Mouse (Mus musculus) liver, embryonic 13.5 days (tissue): Measurements from ENCODE around the gene Hsh2d. TPM values are rescaled to one million over a fixed set of nuclear protein-coding genes. Genes with fewer than 3 reads are reported as not detected.

Experiments used
- ATAC-seq: fragments of 200-750 bp; cut with Nextera tagmentation; 2 replicates; pipeline ENCODE4 v1.8.0; 2017; ENCODE audit warnings: low read depth, mild to moderate bottlenecking, moderate number of reproducible peaks, moderate library complexity
- DNase-seq: peaks from one replicate; pipeline ENCODE4 v3.0.0; 2022
- H3K27ac ChIP-seq: fragments of 300-500 bp; sonication (generic); 2 replicates; pipeline ENCODE4 v1.5.1; 2015; ENCODE audit warnings: moderate library complexity, mild to moderate bottlenecking, inconsistent platforms
- H3K27me3 ChIP-seq: fragments of 300-500 bp; sonication (generic); 2 replicates; pipeline ENCODE4 v1.6.1; 2015; ENCODE audit warnings: mild to moderate bottlenecking, inconsistent platforms
- H3K36me3 ChIP-seq: fragments of 300-500 bp; sonication (generic); 2 replicates; pipeline ENCODE4 v1.6.1; 2015; ENCODE audit warnings: mild to moderate bottlenecking, inconsistent platforms
- H3K4me1 ChIP-seq: fragments of 300-500 bp; sonication (generic); replicated peaks from 2 replicates; pipeline ENCODE4 v1.6.1; 2015; ENCODE audit warnings: inconsistent platforms
- H3K4me2 ChIP-seq: fragments of 300-500 bp; sonication (generic); 2 replicates; pipeline ENCODE4 v1.6.1; 2015; ENCODE audit warnings: inconsistent platforms, mild to moderate bottlenecking, moderate library complexity
- H3K4me3 ChIP-seq: fragments of 300-500 bp; sonication (generic); replicated peaks from 2 replicates; pipeline ENCODE4 v1.5.1; 2015; ENCODE audit warnings: mild to moderate bottlenecking, inconsistent platforms
- H3K9ac ChIP-seq: fragments of 300-500 bp; sonication (generic); 2 replicates; pipeline ENCODE4 v1.6.1; 2015; ENCODE audit warnings: mild to moderate bottlenecking, inconsistent platforms
- H3K9me3 ChIP-seq: fragments of 300-500 bp; sonication (generic); replicated peaks from 2 replicates; pipeline ENCODE4 v1.6.1; 2016; ENCODE audit warnings: inconsistent platforms
- WGBS: fragments of 180-500 bp; shearing (Covaris S2); methylation state at CpG from one replicate; pipeline ENCODE4 v1.1.7; 2015; ENCODE audit not compliant: insufficient replicate concordance; 5-methylcytosine and 5-hydroxymethylcytosine counted together
- polyA plus RNA-seq: library from polyadenylated mRNA; unstranded; fragments of >200 nt; fragmentation: Nextera tagmentation; extraction: Ambion mirVana; gene quantifications from 2 replicates; pipeline ENCODE4 v1.2.1, GENCODE M21; 2015

The Hsh2d gene
- polyA plus RNA-seq, 1 experiment from 2014 or later: 0.29 TPM

DNA sequence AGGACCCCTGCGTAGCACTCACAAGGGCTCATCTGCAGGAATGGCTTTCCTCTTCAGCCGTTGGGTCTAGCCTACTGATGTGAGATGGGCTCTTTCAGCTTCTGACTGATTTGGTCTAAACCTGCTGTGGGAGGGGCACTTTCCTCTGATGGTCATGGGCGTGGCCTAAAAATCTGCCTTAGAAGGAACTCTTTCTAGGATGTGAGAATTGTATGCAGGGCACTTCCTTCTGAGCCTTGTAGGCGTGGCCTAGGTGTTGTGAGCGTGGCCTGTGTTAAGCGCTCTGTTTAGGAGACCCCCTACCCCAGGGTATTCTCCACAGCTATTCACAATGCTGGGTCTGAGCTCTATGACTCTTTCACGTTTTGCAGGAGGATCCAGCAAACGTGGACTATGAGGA, 8.6 kb downstream of the Hsh2d start:
- Histone ChIP-seq H3K4me1 (no peaks in the 10 kb centered on the region), H3K9ac (no peak overlapping the region), H3K4me3 (no peak overlapping the region), H3K27ac (no peak overlapping the region), H3K9me3 (peaks cover 7% of the 10 kb centered on the region; the same call in 1 of the 2 replicates), H3K4me2 (no peak overlapping the region), H3K27me3 (no peaks in the 10 kb centered on the region), H3K36me3 (no peaks in the 10 kb centered on the region)
- WGBS: 48% methylated on average over 8 of the region's 8 CpGs
- ATAC-seq (no peak), DNase-seq (no peak)

DNA sequence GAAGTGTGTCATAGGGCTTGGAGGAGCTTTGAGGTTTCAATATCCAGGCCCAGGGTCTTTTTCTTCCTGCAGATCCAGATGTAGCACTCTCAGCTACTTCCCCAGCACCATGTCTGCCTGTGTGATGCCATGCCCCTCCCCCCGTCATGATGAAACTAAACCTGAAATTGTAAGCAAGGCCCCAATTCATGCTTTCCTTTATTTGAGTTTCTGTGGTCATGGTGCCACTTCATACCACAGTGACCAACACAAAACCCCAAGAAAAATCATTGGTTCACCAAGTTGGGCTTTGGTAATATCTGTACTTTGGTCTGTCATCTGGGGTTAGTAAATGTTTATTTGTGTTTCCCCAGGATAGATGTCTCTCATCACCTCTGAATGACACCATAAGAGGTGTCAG, 19.1 kb downstream of the Hsh2d start:
- Histone ChIP-seq H3K4me1 (no peaks in the 10 kb centered on the region), H3K36me3 (no peaks in the 10 kb centered on the region), H3K27ac (no peak overlapping the region), H3K4me2 (no peak overlapping the region), H3K27me3 (no peaks in the 10 kb centered on the region), H3K4me3 (no peak overlapping the region), H3K9me3 (no peaks in the 10 kb centered on the region; the same call in 1 of the 2 replicates), H3K9ac (no peak overlapping the region)
- no peak for ATAC-seq
- no peak for DNase-seq
- WGBS: 48% methylated on average over 1 of the region's 1 CpGs

DNA sequence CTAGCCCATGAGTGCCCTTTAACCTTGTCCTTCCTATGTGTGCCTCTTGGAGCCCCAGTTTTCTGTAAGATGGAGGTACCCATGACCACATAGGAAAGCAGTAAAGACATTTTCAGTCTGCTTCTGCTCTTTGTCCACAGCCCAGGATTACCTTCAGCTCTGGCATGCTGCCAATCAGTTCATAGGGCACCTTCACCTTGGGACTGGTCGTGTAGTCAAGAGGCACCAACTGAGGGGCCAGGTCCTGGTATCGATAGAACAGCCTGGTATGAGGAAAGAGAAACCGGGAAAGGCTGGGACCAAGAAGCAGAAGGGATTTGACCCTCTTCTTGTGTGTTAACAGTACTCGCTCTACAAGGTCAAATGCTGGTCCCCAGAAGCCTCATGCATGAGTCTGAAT, 20.8 kb downstream of the Hsh2d start:
- Histone ChIP-seq H3K4me1 (no peaks in the 10 kb centered on the region), H3K9me3 (no peaks in the 10 kb centered on the region), H3K36me3 (no peaks in the 10 kb centered on the region), H3K27me3 (no peaks in the 10 kb centered on the region), H3K9ac (no peak overlapping the region), H3K4me2 (no peak overlapping the region), H3K4me3 (no peak overlapping the region), H3K27ac (no peak overlapping the region)
- 58% methylated on average over 4 of the region's 4 CpGs for WGBS
- ATAC-seq (no peak), DNase-seq (no peak)

DNA sequence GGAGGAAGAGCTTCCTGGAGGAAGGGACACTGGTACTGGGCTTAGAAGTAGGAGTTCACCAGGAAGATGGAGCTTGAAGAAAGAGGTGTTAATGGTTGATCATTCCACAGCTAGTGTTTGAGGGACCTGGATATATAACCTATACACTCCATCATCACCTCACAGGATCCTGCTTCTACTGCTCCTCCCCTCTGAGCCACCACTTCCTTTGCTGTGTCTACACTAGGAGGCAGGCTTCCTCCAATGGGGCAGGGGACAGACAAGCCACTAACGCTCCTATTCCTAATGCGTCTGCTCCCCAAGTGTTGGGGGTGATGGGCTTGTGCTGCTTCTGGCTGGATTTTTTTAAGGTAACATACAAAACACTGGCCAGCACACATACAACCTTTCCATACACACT, 21.3 kb downstream of the Hsh2d start:
- 35% methylated on average over 2 of the region's 2 CpGs for WGBS
- Histone ChIP-seq H3K36me3 (no peaks in the 10 kb centered on the region), H3K9ac (no peak overlapping the region), H3K27me3 (no peaks in the 10 kb centered on the region), H3K4me1 (no peaks in the 10 kb centered on the region), H3K4me2 (no peak overlapping the region), H3K4me3 (no peak overlapping the region), H3K9me3 (no peaks in the 10 kb centered on the region), H3K27ac (no peak overlapping the region)
- DNase-seq (no peak), ATAC-seq (no peak)

DNA sequence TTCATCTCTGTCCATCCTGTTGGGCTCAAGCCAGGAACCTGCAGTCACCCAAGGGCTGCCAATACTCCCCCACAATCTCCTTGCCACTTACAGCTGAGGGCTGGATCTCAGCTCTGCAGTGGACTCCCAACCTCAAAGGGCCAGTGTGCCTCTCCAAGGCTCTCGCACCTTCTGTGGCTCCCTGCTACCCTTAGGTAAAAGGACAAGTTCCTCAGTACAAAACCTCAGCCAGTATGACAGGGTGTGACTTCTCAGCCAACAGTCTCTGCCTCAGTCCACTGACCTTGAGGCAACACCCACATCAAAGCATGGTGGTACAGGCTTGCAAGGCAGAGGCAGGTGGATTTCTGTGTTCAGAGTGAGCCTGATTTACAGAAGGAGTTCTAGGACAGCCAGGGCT, 22.4 kb downstream of the Hsh2d start:
- WGBS: 66% methylated on average over 1 of the region's 1 CpGs
- Histone ChIP-seq H3K36me3 (no peaks in the 10 kb centered on the region), H3K4me3 (no peak overlapping the region), H3K9me3 (no peaks in the 10 kb centered on the region), H3K27ac (no peak overlapping the region), H3K4me1 (0 out of 2 replicates have a peak, but pooled peaks cover 3% of the 10 kb centered on the region), H3K9ac (no peak overlapping the region; the same call in 1 of the 2 replicates), H3K27me3 (no peaks in the 10 kb centered on the region), H3K4me2 (no peak overlapping the region)
- no peak for ATAC-seq
- DNase-seq: no peak

DNA sequence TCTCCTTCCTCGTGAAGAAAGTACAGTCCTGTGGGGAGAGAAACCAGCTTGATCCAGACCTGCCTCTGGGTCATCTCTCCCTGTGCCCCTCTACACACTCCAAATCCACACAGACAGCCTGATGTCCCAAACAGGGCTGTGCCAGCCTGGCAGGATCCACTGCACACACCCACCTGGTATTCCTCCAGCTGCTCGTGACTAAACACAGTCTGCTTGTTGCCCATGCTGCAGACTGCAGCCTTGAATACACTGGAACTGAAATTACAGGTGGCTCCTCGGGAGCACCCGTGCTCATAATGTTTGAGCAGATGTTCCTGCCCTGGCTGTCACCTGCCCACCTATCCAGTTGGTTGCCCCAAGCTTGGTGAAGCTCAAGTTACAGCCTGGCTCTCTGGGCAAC, 23.3 kb downstream of the Hsh2d start, which contains the start of gene Cib3:
Cib3 (minus strand) TSS at position 87 of the 400 bp plus-strand sequence.
- ATAC-seq (no peak), DNase-seq (no peak)
- H3K27me3 ChIP-seq: no peaks in the 10 kb centered on the region
- H3K36me3 ChIP-seq: no peaks in the 10 kb centered on the region
- H3K4me2 ChIP-seq: no peak within 1 kb of the TSS
- WGBS: 41% methylated on average over 4 of the region's 4 CpGs
- H3K4me3 ChIP-seq: no peak within 1 kb of the TSS
- no peak within 1 kb of the TSS for H3K27ac ChIP-seq
- 0 out of 2 replicates have a peak, but pooled peaks cover 3% of the 10 kb centered on the region for H3K4me1 ChIP-seq
- H3K9me3 ChIP-seq: no peaks in the 10 kb centered on the region
- H3K9ac ChIP-seq: no peak within 1 kb of the TSS; the same call in 1 of the 2 replicates

DNA sequence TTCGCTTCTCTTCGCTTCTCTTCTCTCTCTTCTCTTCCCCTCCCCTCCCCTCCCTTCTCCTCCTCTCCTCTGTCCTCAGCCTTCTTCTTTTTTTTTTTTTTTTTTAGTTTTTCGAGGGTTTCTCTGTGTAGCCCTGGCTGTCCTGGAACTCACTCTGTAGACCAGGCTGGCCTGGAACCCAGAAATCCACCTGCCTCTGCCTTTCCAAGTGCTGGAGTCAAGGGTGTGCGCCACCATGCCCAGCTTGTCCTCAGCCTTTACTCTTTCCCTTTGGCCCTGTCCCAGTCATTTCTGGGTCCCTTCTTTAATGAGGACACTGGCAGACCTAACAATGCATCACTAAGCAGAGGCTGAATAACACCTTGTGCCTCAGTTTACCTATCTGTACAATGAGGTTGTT, 24.1 kb downstream of the Hsh2d start, which contains the start of gene Gm11034:
Gm11034 (minus strand) TSS at position 101 of the 400 bp plus-strand sequence.
- Histone ChIP-seq H3K9ac (no peak within 1 kb of the TSS), H3K27ac (no peak within 1 kb of the TSS), H3K4me2 (no peak within 1 kb of the TSS), H3K36me3 (no peaks in the 10 kb centered on the region), H3K4me3 (no peak within 1 kb of the TSS), H3K9me3 (no peaks in the 10 kb centered on the region), H3K4me1 (0 out of 2 replicates have a peak, but pooled peaks cover 3% of the 10 kb centered on the region), H3K27me3 (no peaks in the 10 kb centered on the region; the same call in 1 of the 2 replicates)
- no peak for ATAC-seq
- 82% methylated on average over 3 of the region's 4 CpGs for WGBS
- DNase-seq: no peak

DNA sequence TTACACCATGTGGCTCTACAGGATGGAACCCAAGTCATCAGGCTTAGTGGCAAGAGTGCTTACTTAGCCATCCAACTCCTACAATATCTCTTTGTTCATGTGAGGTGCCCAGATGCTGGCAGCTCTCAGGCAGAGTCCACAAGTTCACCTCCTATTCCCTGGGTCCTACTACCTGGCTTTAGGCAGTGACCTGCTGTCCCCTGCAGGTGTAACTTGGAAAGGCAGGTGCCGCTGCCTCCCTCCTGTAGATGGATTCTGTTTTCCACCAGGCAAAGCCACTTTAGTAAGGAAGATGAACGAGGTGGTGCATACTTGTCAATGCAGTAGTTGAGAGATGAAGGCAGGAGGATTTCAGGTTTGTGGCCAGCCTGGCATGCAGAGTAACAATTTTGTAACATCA, 25.6 kb downstream of the Hsh2d start:
- H3K27me3 ChIP-seq: no peaks in the 10 kb centered on the region; the same call in 1 of the 2 replicates
- H3K4me1 ChIP-seq: 0 out of 2 replicates have a peak, but pooled peaks cover 9% of the 10 kb centered on the region
- 42% methylated on average over 2 of the region's 2 CpGs for WGBS
- H3K27ac ChIP-seq: no peak overlapping the region
- no peak overlapping the region for H3K4me2 ChIP-seq
- H3K4me3 ChIP-seq: no peak overlapping the region
- H3K9ac ChIP-seq: no peak overlapping the region
- no peaks in the 10 kb centered on the region for H3K9me3 ChIP-seq
- H3K36me3 ChIP-seq: no peaks in the 10 kb centered on the region
- DNase-seq (no peak), ATAC-seq (no peak)

DNA sequence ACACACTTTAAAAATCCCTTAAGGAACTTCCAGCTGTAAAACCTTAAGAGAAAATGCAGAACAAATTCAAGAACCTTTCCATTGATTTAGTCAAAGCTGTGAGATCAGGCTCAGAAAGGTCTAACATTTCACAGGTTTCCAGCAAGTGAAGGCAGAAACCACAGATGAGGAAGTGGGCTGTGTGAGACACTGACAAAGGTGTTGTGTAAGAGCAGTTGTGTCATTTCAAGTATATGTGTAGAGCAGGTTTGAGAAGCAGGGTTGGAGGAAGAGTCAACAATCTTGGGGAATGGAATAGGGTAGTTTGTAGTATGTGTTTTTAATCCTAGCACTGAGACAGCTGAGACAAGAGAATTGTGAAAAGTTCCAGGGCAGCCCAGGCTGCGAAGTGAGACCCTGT, 26.4 kb downstream of the Hsh2d start:
- no peaks in the 10 kb centered on the region for H3K9me3 ChIP-seq
- peaks cover 17% of the 10 kb centered on the region for H3K4me1 ChIP-seq
- no peaks in the 10 kb centered on the region for H3K36me3 ChIP-seq
- WGBS: 9% methylated on average over 1 of the region's 1 CpGs
- no peaks in the 10 kb centered on the region; the same call in 1 of the 2 replicates for H3K27me3 ChIP-seq
- no peak overlapping the region for H3K27ac ChIP-seq
- no peak for DNase-seq
- ATAC-seq: no peak
- H3K9ac ChIP-seq: no peak overlapping the region
- H3K4me3 ChIP-seq: no peak overlapping the region
- no peak overlapping the region for H3K4me2 ChIP-seq

DNA sequence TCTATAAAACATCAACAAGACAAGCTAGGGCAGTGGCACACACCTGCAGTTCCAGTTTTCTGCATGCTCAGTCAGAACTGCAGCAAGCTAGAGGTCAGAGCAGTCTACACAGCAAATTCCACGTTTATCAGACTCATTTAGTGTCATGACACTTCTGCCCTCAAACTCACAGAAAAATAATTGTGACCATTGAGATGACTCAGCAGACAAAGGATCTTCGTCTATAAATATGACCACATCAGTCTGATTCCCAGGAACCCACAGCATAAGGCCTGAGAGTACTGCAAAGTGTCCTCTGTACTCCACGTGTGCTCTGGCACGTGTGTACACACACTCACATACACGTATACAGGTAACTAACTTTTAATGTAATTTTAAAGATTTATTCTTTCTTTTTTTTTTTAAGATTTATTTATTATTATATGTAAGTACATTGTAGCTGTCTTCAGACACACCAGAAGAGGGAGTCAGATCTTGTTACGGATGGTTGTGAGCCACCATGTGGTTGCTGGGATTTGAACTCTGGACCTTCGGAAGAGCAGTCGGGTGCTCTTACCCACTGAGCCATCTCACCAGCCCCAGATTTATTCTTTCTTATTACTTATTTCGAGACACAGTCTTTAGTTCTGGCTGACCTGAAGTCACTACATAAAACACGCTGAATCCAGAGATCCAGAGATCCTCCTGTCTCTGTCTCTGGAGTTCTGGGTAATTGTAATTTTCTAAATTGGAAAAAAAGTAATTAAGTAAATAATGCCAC, 29.5 kb downstream of the Hsh2d start:
- H3K9me3 ChIP-seq: no peaks in the 10 kb centered on the region
- H3K4me3 ChIP-seq: peak overlapping the region; percentile 78
- H3K27me3 ChIP-seq: no peaks in the 10 kb centered on the region; the same call in 1 of the 2 replicates
- ATAC-seq: no peak
- peaks cover 30% of the 10 kb centered on the region for H3K36me3 ChIP-seq
- H3K27ac ChIP-seq: no peak overlapping the region
- whole genome bisulfite sequencing: 71% methylated on average over 10 of the region's 10 CpGs
- no peak for DNase-seq
- no peak overlapping the region for H3K9ac ChIP-seq
- H3K4me2 ChIP-seq: peak overlapping the region; percentile 72
- H3K4me1 ChIP-seq: peaks cover 26% of the 10 kb centered on the region

DNA sequence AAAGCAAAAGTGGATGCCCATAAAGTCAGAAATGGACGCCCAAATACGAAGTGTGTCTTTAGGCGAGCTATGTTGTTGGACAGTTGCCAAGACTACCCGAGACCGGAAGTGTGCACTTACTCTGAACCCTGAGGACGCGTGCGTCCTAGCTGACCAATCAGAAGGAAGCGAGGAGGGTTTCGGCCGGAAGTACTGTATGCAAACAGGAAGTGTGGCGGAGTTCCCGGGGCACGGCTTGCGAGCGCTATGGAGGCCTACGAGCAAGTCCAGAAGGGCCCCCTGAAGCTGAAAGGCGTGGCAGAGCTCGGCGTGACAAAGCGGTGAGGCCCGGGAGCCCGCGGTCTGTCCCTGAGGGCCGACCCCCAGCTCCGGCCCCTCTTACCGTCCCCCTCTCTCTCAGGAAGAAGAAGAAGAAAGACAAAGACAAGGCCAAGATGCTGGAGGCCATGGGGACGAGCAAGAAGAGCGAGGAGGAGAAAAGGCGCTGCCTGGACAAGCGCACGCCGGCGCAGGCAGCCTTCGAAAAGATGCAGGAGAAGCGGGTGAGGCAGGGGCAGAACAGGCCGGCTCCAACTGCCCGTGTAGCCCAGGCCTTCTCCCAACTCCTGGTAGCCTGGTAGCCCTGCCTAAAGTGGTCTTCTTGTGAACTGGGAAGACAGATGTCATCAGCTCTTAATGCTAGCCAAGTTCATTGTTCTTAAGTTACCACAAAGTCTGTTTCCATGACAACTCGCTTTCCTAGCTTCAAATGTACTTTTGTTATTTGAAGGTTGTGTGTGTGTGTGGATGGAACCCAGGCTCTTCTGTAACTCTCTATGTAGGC, 30.3 kb downstream of the Hsh2d start, which contains the start of gene Fam32a:
Fam32a (plus strand) TSS at position 190 of the 823 bp plus-strand sequence.
- peaks cover 34% of the 10 kb centered on the region for H3K36me3 ChIP-seq
- ATAC-seq (peak; percentile 98), DNase-seq (peak; percentile 92)
- peak within 1 kb of the TSS; percentile 72 for H3K4me2 ChIP-seq
- no peaks in the 10 kb centered on the region; the same call in 1 of the 2 replicates for H3K27me3 ChIP-seq
- H3K9ac ChIP-seq: peak within 1 kb of the TSS; percentile 81
- H3K27ac ChIP-seq: peak within 1 kb of the TSS; percentile 88
- H3K9me3 ChIP-seq: no peaks in the 10 kb centered on the region
- H3K4me1 ChIP-seq: peaks cover 26% of the 10 kb centered on the region
- 7% methylated on average over 39 of the region's 39 CpGs for WGBS
- H3K4me3 ChIP-seq: peak within 1 kb of the TSS; percentile 78
